Mouse (Mus musculus) lung, embryonic 16.5 days (tissue): Measurements from ENCODE around the gene Gm21834. TPM values are rescaled to one million over a fixed set of nuclear protein-coding genes. Genes with fewer than 3 reads are reported as not detected.

ENCODE experiments used
- ATAC-seq: fragments of 200-750 bp; cut with Nextera tagmentation; 2 replicates; pipeline ENCODE4 v1.8.0; 2017; ENCODE audit warnings: low read depth, mild to moderate bottlenecking, moderate library complexity
- H3K27ac ChIP-seq: fragments of 300-500 bp; sonication (generic); 2 replicates; pipeline ENCODE4 v1.5.1; 2014; ENCODE audit warnings: mild to moderate bottlenecking, control low read depth, low read length
- H3K27me3 ChIP-seq: fragments of 300-500 bp; sonication (generic); 2 replicates; pipeline ENCODE4 v1.6.1; 2014; ENCODE audit warnings: low read depth, low read length, mixed read lengths; ENCODE audit not compliant: control insufficient read depth, insufficient read depth
- H3K36me3 ChIP-seq: fragments of 300-500 bp; sonication (generic); 2 replicates; pipeline ENCODE4 v1.6.1; 2014; ENCODE audit warnings: low read length; ENCODE audit not compliant: control insufficient read depth, insufficient read depth
- H3K4me1 ChIP-seq: fragments of 300-500 bp; sonication (generic); replicated peaks from 2 replicates; pipeline ENCODE4 v1.6.1; 2014; ENCODE audit warnings: low read length, mixed read lengths; ENCODE audit not compliant: control insufficient read depth, insufficient read depth
- H3K4me2 ChIP-seq: fragments of 300-500 bp; sonication (generic); 2 replicates; pipeline ENCODE4 v1.6.1; 2014; ENCODE audit warnings: low read depth, low read length, control low read depth
- H3K4me3 ChIP-seq: fragments of 300-500 bp; sonication (generic); 2 replicates; pipeline ENCODE4 v1.5.1; 2014; ENCODE audit warnings: mild to moderate bottlenecking, low read length, control low read depth
- H3K9ac ChIP-seq: fragments of 300-500 bp; sonication (generic); 2 replicates; pipeline ENCODE4 v1.6.1; 2014; ENCODE audit warnings: low read length, control low read depth
- H3K9me3 ChIP-seq: fragments of 300-500 bp; sonication (generic); 2 replicates; pipeline ENCODE4 v1.6.1; 2016; ENCODE audit warnings: low read length; ENCODE audit not compliant: control insufficient read depth
- WGBS: fragments of 180-500 bp; shearing (Covaris S2); extraction: QIAGEN DNeasy Blood & Tissue Kit; methylation state at CpG from one replicate; pipeline ENCODE4 v1.1.7; 2014; 5-methylcytosine and 5-hydroxymethylcytosine counted together
- polyA plus RNA-seq: library from polyadenylated mRNA; unstranded; fragments of >200 nt; fragmentation: Nextera tagmentation; extraction: Ambion mirVana; gene quantifications from 2 replicates; pipeline ENCODE4 v1.2.1, GENCODE M21; 2015

Gene Gm21834
- polyA plus RNA-seq, result not detected in 2 replicates

DNA sequence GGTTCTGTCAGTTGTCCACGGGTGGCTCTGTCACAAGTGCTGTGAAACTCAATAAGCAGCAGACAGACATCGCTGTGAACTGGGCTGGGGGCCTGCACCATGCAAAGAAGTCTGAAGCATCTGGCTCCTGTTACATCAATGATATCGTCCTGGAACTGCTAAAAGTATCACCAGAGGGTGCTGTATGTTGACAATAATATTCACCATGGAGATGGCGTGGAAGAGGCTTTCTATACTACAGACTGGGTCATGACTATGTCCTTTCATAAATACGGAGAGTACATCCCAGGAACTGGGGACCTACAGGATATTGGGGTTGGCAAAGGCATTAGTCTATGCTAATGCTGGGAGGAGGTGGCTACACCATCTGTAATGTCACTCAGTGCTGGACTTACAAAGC, at the start of gene Gm21834:
Gm21834 (minus strand) TSS at position 101 of the 400 bp plus-strand sequence.
- no peak within 1 kb of the TSS for H3K9ac ChIP-seq
- no peaks in the 10 kb centered on the region for H3K27me3 ChIP-seq
- H3K36me3 ChIP-seq, result no peaks in the 10 kb centered on the region
- no peak for ATAC-seq
- WGBS, result 71% methylated on average over 5 of the region's 5 CpGs
- H3K4me2 ChIP-seq, result no peak within 1 kb of the TSS
- no peaks in the 10 kb centered on the region for H3K9me3 ChIP-seq
- H3K27ac ChIP-seq, result no peak within 1 kb of the TSS
- no peaks in the 10 kb centered on the region for H3K4me1 ChIP-seq
- no peak within 1 kb of the TSS for H3K4me3 ChIP-seq

DNA sequence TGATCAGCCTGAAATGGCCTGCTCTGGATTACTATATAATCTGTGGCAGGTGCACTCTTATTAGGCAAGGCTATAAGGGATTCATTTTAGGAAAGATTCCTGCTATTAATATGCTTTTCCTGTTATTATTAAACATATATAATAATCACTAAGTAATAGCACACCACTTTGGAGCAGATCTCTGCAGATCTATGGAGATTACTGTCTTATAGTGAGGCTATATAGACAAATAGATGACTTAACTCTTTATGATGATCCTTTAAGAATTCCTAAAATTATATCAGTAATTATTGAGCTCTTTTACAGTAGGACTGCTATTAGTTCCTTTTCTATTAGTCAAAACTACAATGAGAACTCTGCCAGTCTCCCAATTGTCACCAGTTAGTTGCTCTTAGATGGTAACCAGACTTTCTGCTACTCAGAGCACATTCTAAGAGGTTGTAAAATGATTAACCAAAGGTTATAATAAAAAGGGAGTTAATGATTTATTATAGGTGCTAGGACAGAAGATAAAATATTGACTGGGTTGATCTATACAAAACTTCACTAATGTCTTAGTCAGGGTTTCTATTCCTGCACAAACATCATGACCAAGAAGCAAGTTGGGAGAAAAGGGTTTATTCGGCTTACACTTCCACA, 46.3 kb upstream of the Gm21834 start:
- no peak overlapping the region for H3K4me3 ChIP-seq
- H3K27ac ChIP-seq, result no peak overlapping the region
- WGBS, result 72% methylated on average over 1 of the region's 1 CpGs
- no peaks in the 10 kb centered on the region for H3K27me3 ChIP-seq
- H3K9me3 ChIP-seq, result no peaks in the 10 kb centered on the region
- no peak overlapping the region for H3K4me2 ChIP-seq
- ATAC-seq, result no peak
- no peak overlapping the region for H3K9ac ChIP-seq
- no peaks in the 10 kb centered on the region for H3K4me1 ChIP-seq
- no peaks in the 10 kb centered on the region for H3K36me3 ChIP-seq

DNA sequence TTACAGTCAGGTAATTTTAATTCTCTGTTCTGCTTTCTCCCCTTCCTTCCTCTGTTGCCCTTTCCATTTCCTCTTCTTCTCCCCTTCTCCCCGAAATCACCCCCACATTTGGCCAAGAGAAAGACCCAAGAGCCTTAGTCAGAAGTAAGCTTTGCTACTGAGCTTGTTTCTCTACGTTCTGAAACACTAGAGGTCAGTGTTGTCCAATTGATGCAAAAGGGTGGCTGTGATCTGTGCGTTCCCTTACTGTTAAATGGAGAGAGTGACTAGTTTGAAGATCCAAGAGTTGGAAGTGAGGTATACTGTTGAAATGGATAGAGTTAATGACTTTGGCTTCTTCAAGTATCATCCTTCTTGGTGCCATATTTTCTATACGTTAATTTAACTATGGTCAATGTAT, 28.9 kb upstream of the Gm21834 start:
- H3K9ac ChIP-seq, result no peak overlapping the region
- H3K27me3 ChIP-seq, result no peaks in the 10 kb centered on the region
- WGBS, result 17% methylated on average over 4 of the region's 4 CpGs
- H3K27ac ChIP-seq, result no peak overlapping the region
- no peaks in the 10 kb centered on the region for H3K9me3 ChIP-seq
- no peak overlapping the region for H3K4me3 ChIP-seq
- no peak for ATAC-seq
- no peaks in the 10 kb centered on the region for H3K4me1 ChIP-seq
- no peaks in the 10 kb centered on the region for H3K36me3 ChIP-seq
- H3K4me2 ChIP-seq, result no peak overlapping the region

DNA sequence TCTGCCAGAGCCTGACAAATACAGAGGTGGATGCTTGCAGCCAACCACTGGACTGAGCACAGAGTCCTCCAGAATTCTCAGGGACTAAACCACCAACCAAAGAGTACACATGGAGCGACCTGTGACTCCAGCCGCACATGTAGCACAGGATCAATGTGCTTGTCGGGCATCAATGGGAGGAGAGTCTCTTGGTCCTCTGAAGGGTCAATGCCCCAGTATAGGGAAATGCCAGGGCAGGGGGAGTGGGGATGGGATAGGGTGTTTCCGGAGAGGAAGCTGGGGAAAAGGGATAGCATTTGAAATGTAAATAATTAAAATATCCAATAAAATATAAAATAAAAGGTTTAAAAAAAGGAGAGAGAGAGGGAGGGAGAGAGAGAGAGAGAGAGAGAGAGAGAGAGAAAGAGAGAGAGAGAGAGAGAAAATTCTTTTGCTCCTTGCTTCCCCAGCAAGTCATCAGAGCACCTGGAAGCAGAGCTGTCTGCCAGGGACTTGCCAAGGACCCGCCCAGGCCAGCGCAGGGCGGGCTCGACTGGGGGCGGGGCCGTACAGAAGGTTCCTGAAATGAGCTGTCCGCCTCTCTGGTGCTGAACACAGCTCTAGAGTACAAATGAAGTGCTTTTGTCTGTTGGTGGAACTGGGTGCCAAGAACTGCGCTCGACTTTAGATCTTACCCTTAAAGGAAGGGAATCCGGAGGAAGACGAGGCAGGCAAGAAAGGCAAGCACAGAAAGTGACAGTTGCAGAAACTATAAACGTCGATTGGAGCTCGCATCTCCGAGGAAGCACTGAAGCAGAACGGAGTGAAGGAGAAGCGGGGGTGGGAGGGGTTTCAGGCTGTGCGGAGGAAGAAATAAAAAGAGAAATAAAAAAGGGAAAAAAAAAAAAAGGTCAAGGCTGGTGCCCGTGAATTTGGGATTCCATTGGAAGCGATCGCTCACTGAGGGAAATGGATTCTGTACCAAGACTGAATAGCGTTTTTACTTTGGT, 26.9 kb upstream of the Gm21834 start, which contains the start of gene Cntnap5c:
Cntnap5c (plus strand) TSS at position 949 of the 989 bp plus-strand sequence.
- no peak within 1 kb of the TSS for H3K9ac ChIP-seq
- H3K4me1 ChIP-seq, result no peaks in the 10 kb centered on the region
- H3K27ac ChIP-seq, result no peak within 1 kb of the TSS
- H3K36me3 ChIP-seq, result no peaks in the 10 kb centered on the region
- H3K9me3 ChIP-seq, result no peaks in the 10 kb centered on the region
- H3K27me3 ChIP-seq, result no peaks in the 10 kb centered on the region
- H3K4me2 ChIP-seq, result no peak within 1 kb of the TSS
- ATAC-seq, result peak; percentile 51; the same call in 1 of the 2 replicates
- H3K4me3 ChIP-seq, result no peak within 1 kb of the TSS
- WGBS, result 21% methylated on average over 26 of the region's 26 CpGs

DNA sequence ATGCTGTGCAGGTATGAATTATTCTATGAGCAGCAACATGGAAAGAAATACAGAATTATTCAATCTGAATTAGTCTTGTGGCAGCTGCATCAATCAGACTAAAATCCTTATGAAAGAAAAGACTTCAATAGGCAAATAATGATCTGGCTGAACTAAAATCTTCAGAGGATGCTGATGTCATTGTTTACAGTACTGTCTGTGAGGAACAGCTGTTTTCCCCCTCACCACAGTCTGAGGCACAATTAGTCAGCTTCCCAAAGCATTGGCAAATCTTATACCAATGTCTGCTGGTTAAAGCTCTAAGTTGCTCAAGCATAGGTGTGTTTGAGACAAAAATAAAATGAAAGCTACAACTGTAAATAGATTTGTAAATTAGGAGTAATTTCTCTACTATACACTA, 25.3 kb upstream of the Gm21834 start:
- no peak for ATAC-seq
- Histone ChIP-seq H3K27ac (no peak overlapping the region), H3K36me3 (no peaks in the 10 kb centered on the region), H3K27me3 (no peaks in the 10 kb centered on the region), H3K4me3 (no peak overlapping the region), H3K9me3 (no peaks in the 10 kb centered on the region), H3K4me2 (no peak overlapping the region), H3K4me1 (no peaks in the 10 kb centered on the region), H3K9ac (no peak overlapping the region)

DNA sequence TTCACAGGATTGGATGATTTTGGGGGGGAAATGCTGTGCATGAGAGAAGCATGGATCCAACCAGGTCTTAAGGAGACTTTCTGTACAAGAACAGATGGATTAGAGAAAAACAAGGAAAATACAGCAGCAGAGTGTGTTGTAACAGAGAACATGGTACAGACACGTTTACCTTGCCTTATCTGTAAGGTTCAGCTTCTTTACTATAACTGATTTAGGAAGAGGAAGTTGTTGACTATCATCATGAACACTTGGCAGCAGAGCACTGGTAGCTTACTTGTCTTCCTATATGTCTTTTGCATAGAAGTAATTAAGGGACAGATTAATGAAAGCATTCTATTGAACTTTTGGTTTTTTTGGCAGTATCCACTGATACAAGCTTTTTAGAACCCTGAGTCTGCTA, 16.0 kb upstream of the Gm21834 start:
- Histone ChIP-seq H3K9me3 (no peaks in the 10 kb centered on the region), H3K27me3 (no peaks in the 10 kb centered on the region), H3K4me3 (no peak overlapping the region), H3K9ac (no peak overlapping the region), H3K27ac (no peak overlapping the region), H3K36me3 (no peaks in the 10 kb centered on the region), H3K4me1 (no peaks in the 10 kb centered on the region), H3K4me2 (no peak overlapping the region)
- 44% methylated on average over 1 of the region's 1 CpGs for WGBS
- ATAC-seq, result no peak

DNA sequence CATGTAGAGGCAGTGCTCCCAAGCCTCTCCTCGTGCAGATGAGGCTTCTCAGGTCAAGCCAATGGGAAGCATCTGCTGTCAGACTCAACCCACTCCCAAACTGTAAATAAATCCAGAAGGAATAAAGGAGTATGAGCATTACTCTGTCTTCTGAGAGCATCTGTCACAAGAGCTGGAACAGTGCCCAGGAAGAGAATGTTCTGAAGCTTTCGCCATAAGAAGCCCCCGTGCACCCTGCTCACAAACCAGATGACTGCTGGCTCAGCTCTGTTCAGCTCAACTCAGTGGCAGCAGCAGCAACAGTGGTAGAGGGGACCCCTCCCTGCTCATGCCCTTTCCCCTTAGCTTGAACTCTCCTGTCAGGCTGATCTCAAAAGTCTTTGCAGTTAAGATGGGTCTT, 47.2 kb downstream of the Gm21834 start:
- Histone ChIP-seq H3K36me3 (no peaks in the 10 kb centered on the region), H3K27me3 (no peaks in the 10 kb centered on the region), H3K9me3 (no peaks in the 10 kb centered on the region), H3K27ac (no peak overlapping the region), H3K4me2 (no peak overlapping the region), H3K9ac (no peak overlapping the region), H3K4me1 (no peaks in the 10 kb centered on the region), H3K4me3 (no peak overlapping the region)
- WGBS, result 54% methylated on average over 3 of the region's 3 CpGs
- ATAC-seq, result no peak

Other genes starting within 250 kb of the Gm21834 start
- gene Vmn2r120, start 196.7 kb downstream of the Gm21834 start, polyA plus RNA-seq, result not detected in 2 replicates
- not detected in 2 replicates for gene Cntnap5c, start 27.4 kb upstream of the Gm21834 start, polyA plus RNA-seq